Mouse (Mus musculus) embryonic fibroblast, embryonic 13.5 days (primary cell): ENCODE data around the gene Dusp10.

Experiments
- CTCF ChIP-seq: IDR thresholded peaks from 2 replicates; pipeline ENCODE4 v1.5.1; 2011; ENCODE audit warnings: mild to moderate bottlenecking, control low read depth, low read length, moderate library complexity, borderline replicate concordance; ENCODE audit not compliant: insufficient read depth
- POLR2A ChIP-seq: IDR thresholded peaks from 2 replicates; pipeline ENCODE4 v1.6.1; 2011; ENCODE audit warnings: low read depth, mild to moderate bottlenecking, control low read depth, low read length, moderate library complexity

- no peak for TF ChIP-seq POLR2A
- TF ChIP-seq CTCF = no peak
Observed at GRCm38 (mm10) chr1:184030070-184030802, 17.1 kb downstream of the Dusp10 start.
